Comparison of ENCODE assay signal across 10 mouse cellular contexts in the genomic region with DNA sequence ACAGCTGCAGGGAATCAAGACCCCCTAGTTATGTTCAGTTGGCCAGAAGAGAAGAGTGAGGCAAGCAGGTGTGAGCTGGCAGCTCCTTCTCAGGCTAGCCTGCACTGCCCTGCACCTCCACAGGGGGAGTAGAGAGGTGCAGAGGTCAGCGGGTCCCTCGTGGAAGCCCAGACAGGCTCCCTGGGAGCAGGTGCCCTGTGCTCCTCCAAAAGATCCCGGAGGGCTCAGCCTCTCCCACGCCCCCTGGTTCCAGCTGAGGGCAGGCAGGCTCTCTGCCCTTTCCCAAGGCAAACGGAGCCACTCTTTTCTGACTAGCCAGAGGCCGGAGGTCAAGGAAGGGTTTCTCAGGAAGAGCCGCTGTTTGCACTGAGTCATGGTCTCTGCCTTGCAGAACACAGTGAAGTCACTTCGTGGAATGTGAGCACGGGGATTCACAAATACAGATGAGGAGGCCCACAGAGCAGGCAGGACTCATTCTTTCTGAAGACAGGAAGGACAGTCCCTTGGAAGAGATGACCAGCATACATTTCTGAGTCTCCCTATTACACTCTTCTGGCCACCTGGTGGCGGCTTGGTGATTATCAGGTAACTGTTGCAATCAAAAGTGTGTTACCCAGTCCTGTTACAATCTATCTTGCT. TPM values are rescaled to one million over a fixed set of nuclear protein-coding genes. Genes with fewer than 3 reads are reported as not detected.
A peak's percentile ranks its signal among the peaks of the same experiment; 100 is the strongest.
DNase-seq lines count a peak whose midpoint lies in the region; ATAC-seq and TF ChIP-seq lines count a peak whose summit lies in the region.
"Had no signal": no experiment of that assay in that cellular context is flagged by ENCODE, and none has a peak within 500 bp of the region (broad histone marks: within the 10 kb centered on the region; RNA-seq: fewer than 3 reads in every experiment).

No protein-coding gene starts in this region.

- 0 out of 2 replicates have a peak, but pooled peaks have one; percentile 23 for ATAC-seq in cerebellum, adult (ENCODE audit: insufficient number of reproducible peaks, low FRiP score, low TSS enrichment)
- no peak for ATAC-seq in kidney, postnatal 0 days (replicated peaks; ENCODE audit: low FRiP score, low read depth)

- H3K4me3 ChIP-seq in embryonic facial prominence, embryonic 10.5 days, result 0 out of 2 replicates have a peak overlapping the region, but pooled peaks have one; percentile 2
- H3K4me3 ChIP-seq in kidney, postnatal 0 days (replicated peaks; ENCODE audit: low read depth, low read length), result no peak overlapping the region
- 0 out of 2 replicates have a peak overlapping the region, but pooled peaks have one; percentile 12 for H3K4me3 ChIP-seq in midbrain, embryonic 10.5 days
- H3K4me3 ChIP-seq: erythroblast, embryonic 14.5 days; lung, embryonic 15.5 days had no signal

- H3K4me1 ChIP-seq in embryonic facial prominence, embryonic 10.5 days, result peaks cover 73% of the 10 kb centered on the region
- H3K4me1 ChIP-seq in kidney, postnatal 0 days (replicated peaks; ENCODE audit: insufficient read depth, low read length), result 0 out of 2 replicates have a peak, but pooled peaks cover 4% of the 10 kb centered on the region
- H3K4me1 ChIP-seq in midbrain, embryonic 10.5 days, result peaks cover 86% of the 10 kb centered on the region
- H3K4me1 ChIP-seq: lung, embryonic 15.5 days had no signal

- no peak overlapping the region for H3K9ac ChIP-seq in kidney, postnatal 0 days (ENCODE audit: low read depth, low read length)
- H3K9ac ChIP-seq: lung, embryonic 15.5 days had no signal

- peaks cover 100% of the 10 kb centered on the region for H3K27me3 ChIP-seq in embryonic facial prominence, embryonic 10.5 days (replicated peaks; ENCODE audit: low read depth, poor library complexity, severe bottlenecking)
- peaks cover 41% of the 10 kb centered on the region for H3K27me3 ChIP-seq in kidney, postnatal 0 days (ENCODE audit: insufficient read depth, low read length)
- peaks cover 100% of the 10 kb centered on the region for H3K27me3 ChIP-seq in midbrain, embryonic 10.5 days (ENCODE audit: low read depth, poor library complexity, severe bottlenecking)

- 6% methylated on average over 10 of the region's 10 CpGs for WGBS in embryonic facial prominence, embryonic 10.5 days
- 8% methylated on average over 10 of the region's 10 CpGs for WGBS in kidney, postnatal 0 days
- 5% methylated on average over 10 of the region's 10 CpGs for WGBS in midbrain, embryonic 10.5 days

- peak; percentile 62 for TF ChIP-seq CTCF in kidney, postnatal 0 days (IDR thresholded peaks at IDR 0.05; ENCODE audit: low read depth)

- DNase-seq in cerebellum, postnatal 4 days (ENCODE audit: low spot score in 2 of 2), result no peak
- peak; percentile 80 for DNase-seq in MN1 (ENCODE audit: low spot score)
- peak; percentile 69 for DNase-seq in embryonic facial prominence, embryonic 10.5 days (ENCODE audit: low spot score)
- DNase-seq in kidney, postnatal 0 days (ENCODE audit: low spot score), result peak; percentile 56
- DNase-seq in midbrain, embryonic 10.5 days (ENCODE audit: low spot score), result peak; percentile 64
- DNase-seq in thymus, postnatal 10 days (ENCODE audit: low spot score in 2 of 2), result peak; percentile 21 to 56
- no peak for DNase-seq in heart, adult 9 months (ENCODE audit: low spot score in 2 of 2)

- H3K9me3 ChIP-seq in embryonic facial prominence, embryonic 10.5 days, result no peaks in the 10 kb centered on the region
- H3K9me3 ChIP-seq in kidney, postnatal 0 days (replicated peaks; ENCODE audit: low read length), result no peaks in the 10 kb centered on the region
- no peaks in the 10 kb centered on the region for H3K9me3 ChIP-seq in midbrain, embryonic 10.5 days (replicated peaks)
- H3K9me3 ChIP-seq: lung, embryonic 15.5 days had no signal

- H3K27ac ChIP-seq in embryonic facial prominence, embryonic 10.5 days (replicated peaks), result 0 out of 2 replicates have a peak overlapping the region, but pooled peaks have one; percentile 4
- no peak overlapping the region for H3K27ac ChIP-seq in kidney, postnatal 0 days
- H3K27ac ChIP-seq in midbrain, embryonic 10.5 days (replicated peaks), result peak overlapping the region; percentile 55; the same call in 1 of the 2 replicates
- H3K27ac ChIP-seq: lung, embryonic 15.5 days had no signal

- H3K4me2 ChIP-seq in kidney, postnatal 0 days (ENCODE audit: low read length), result no peak overlapping the region
- H3K4me2 ChIP-seq: lung, embryonic 15.5 days had no signal

- H3K36me3 ChIP-seq in embryonic facial prominence, embryonic 10.5 days (replicated peaks), result no peaks in the 10 kb centered on the region
- no peaks in the 10 kb centered on the region for H3K36me3 ChIP-seq in kidney, postnatal 0 days (ENCODE audit: insufficient read depth, low read length)
- H3K36me3 ChIP-seq in midbrain, embryonic 10.5 days, result no peaks in the 10 kb centered on the region
- H3K36me3 ChIP-seq: lung, embryonic 15.5 days had no signal

RNA-seq across cellular contexts. Expression of a gene that starts 16.8 kb away (rescaled TPM):
- 0.17 TPM in 1 of 2 replicates, not detected in the other for polyA plus RNA-seq in embryonic facial prominence, embryonic 10.5 days (2016; fragmentation: Nextera tagmentation; extraction: Ambion mirVana)
- 23.2 and 24.2 TPM in 2 replicates for polyA plus RNA-seq in kidney, postnatal 0 days (2015; fragmentation: Nextera tagmentation; extraction: Ambion mirVana)
- polyA plus RNA-seq in midbrain, embryonic 10.5 days (2016; fragmentation: Nextera tagmentation; extraction: Ambion mirVana), result not detected in 2 replicates
- polyA plus RNA-seq: erythroblast, embryonic 14.5 days had no signal

RNA-seq across cellular contexts. Expression of a gene that starts 49.3 kb away (rescaled TPM):
- not detected in 2 replicates for polyA plus RNA-seq in embryonic facial prominence, embryonic 10.5 days (2016; fragmentation: Nextera tagmentation; extraction: Ambion mirVana)
- polyA plus RNA-seq in kidney, postnatal 0 days (2015; fragmentation: Nextera tagmentation; extraction: Ambion mirVana), result 3.8 and 5.1 TPM in 2 replicates
- polyA plus RNA-seq in midbrain, embryonic 10.5 days (2016; fragmentation: Nextera tagmentation; extraction: Ambion mirVana), result 0.14 TPM in 1 of 2 replicates, not detected in the other
- polyA plus RNA-seq: erythroblast, embryonic 14.5 days had no signal

RNA-seq across cellular contexts. Expression of a gene that starts 59.1 kb away (rescaled TPM):
- polyA plus RNA-seq in embryonic facial prominence, embryonic 10.5 days (2016; fragmentation: Nextera tagmentation; extraction: Ambion mirVana), result 12.6 and 14.7 TPM in 2 replicates
- 13.0 and 13.8 TPM in 2 replicates for polyA plus RNA-seq in kidney, postnatal 0 days (2015; fragmentation: Nextera tagmentation; extraction: Ambion mirVana)
- 11.4 and 14.1 TPM in 2 replicates for polyA plus RNA-seq in midbrain, embryonic 10.5 days (2016; fragmentation: Nextera tagmentation; extraction: Ambion mirVana)

RNA-seq across cellular contexts. Expression of a gene that starts 59.2 kb away (rescaled TPM):
- polyA plus RNA-seq in embryonic facial prominence, embryonic 10.5 days (2016; fragmentation: Nextera tagmentation; extraction: Ambion mirVana), result 862 and 910 TPM in 2 replicates
- 373 and 411 TPM in 2 replicates for polyA plus RNA-seq in kidney, postnatal 0 days (2015; fragmentation: Nextera tagmentation; extraction: Ambion mirVana)
- 780 and 865 TPM in 2 replicates for polyA plus RNA-seq in midbrain, embryonic 10.5 days (2016; fragmentation: Nextera tagmentation; extraction: Ambion mirVana)

Comparison
In these comparisons a context has a peak if more than half of its experiments do, and no peak if none do; other contexts are left out.
1. DNase-seq: peak in MN1 (single experiment), embryonic facial prominence, embryonic 10.5 days (single experiment), kidney, postnatal 0 days (single experiment), midbrain, embryonic 10.5 days (single experiment) and thymus, postnatal 10 days (2 of 2); none in cerebellum, postnatal 4 days (0 of 2) and heart, adult 9 months (0 of 2).
2. RNA of a gene that starts 16.8 kb away (polyA plus RNA-seq): 23.2 to 24.2 TPM in kidney, postnatal 0 days; 0.17 TPM in embryonic facial prominence, embryonic 10.5 days and not detected in midbrain, embryonic 10.5 days; every median in the first group is over 10 times any median in the second.